Mouse (Mus musculus): Measurements from ENCODE around the gene Lrrc4b.

The Lrrc4b gene

GRCm38 (mm10) chr7:44444886-44445527 is 16.2 kb downstream of the Lrrc4b start:
- ChIA-PET CTCF (interaction anchor here in 3 of 4 experiments (0.6 to 1.4 kb wide), 4 partner anchors 15 to 84 kb away, joined by 3 to 8 read pairs (median 4); no protein-coding TSS in a partner anchor), POLR2A (interaction anchor here in 2 of 4 experiments (1.2 to 1.4 kb wide), 4 partner anchors 9 to 40 kb away, joined by 3 to 4 read pairs (median 4); partner anchors contain the start of genes Josd2 (in 1 of the 2) and Lrrc4b (in 1 of the 2))

GRCm38 (mm10) chr7:44445528-44445923 is 16.7 kb downstream of the Lrrc4b start:
- CTCF ChIA-PET, result interaction anchor here in 3 of 4 experiments (0.6 to 1.4 kb wide), 6 partner anchors 16 to 179 kb away, joined by 3 to 8 read pairs (median 4); no protein-coding TSS in a partner anchor

GRCm38 (mm10) chr7:44446070-44446855 is 17.4 kb downstream of the Lrrc4b start:
- POLR2A ChIA-PET, result interaction anchor here in 2 of 4 experiments (0.5 to 1.4 kb wide), 6 partner anchors 10 to 170 kb away, joined by 3 to 5 read pairs (median 4); partner anchors contain the start of gene Lrrc4b (in 1 of the 2)

More at GRCm38 (mm10) chr7:44445528-44445923, 16.7 kb downstream of the Lrrc4b start:
- POLR2A ChIA-PET, result interaction anchor here in 3 of 4 experiments (0.5 to 1.4 kb wide), 7 partner anchors 9 to 169 kb away, joined by 3 to 5 read pairs (median 4); partner anchors contain the start of genes Josd2 (in 1 of the 3) and Lrrc4b (in 1 of the 3)

GRCm38 (mm10) chr7:44453256-44453655 is 24.4 kb downstream of the Lrrc4b start:
- ChIA-PET CTCF (no interaction called here), POLR2A (interaction anchor here in 2 of 4 experiments (0.7 to 1.1 kb wide), 3 partner anchors 39 to 93 kb away, joined by 3 to 10 read pairs (median 3); no protein-coding TSS in a partner anchor)

More at GRCm38 (mm10) chr7:44446070-44446855, 17.4 kb downstream of the Lrrc4b start:
- CTCF ChIA-PET, result interaction anchor here in 3 of 4 experiments (0.6 to 1.4 kb wide), 6 partner anchors 16 to 1707 kb away, joined by 3 to 8 read pairs (median 4); no protein-coding TSS in a partner anchor

- ChIA-PET CTCF (no interaction called here), POLR2A (no interaction called here)
Observed at GRCm38 (mm10) chr7:44456302-44456701, 27.5 kb downstream of the Lrrc4b start.

- CTCF ChIA-PET, result interaction anchor here in 3 of 4 experiments (0.6 to 1.7 kb wide), 5 partner anchors 25 to 356 kb away, joined by 3 to 10 read pairs (median 4); partner anchors contain the start of gene Nup62 (in 1 of the 3)
- POLR2A ChIA-PET, result interaction anchor here in 2 of 4 experiments (1.1 to 1.5 kb wide), 3 partner anchors 11 to 37 kb away, joined by 3 read pairs; partner anchors contain the start of genes Emc10 (in 1 of the 2) and Fam71e1 (in 1 of the 2)
Observed at GRCm38 (mm10) chr7:44460067-44460466, 31.2 kb downstream of the Lrrc4b start.

GRCm38 (mm10) chr7:44460767-44461502 is 32.1 kb downstream of the Lrrc4b start:
- POLR2A ChIA-PET, result interaction anchor here in 3 of 4 experiments (0.6 to 1.5 kb wide), 7 partner anchors 12 to 201 kb away, joined by 3 to 5 read pairs (median 3); partner anchors contain the start of genes Emc10 (in 1 of the 3) and Fam71e1 (in 1 of the 3)
- CTCF ChIA-PET, result interaction anchor here in 3 of 4 experiments (0.5 to 1.7 kb wide), 7 partner anchors 24 to 994 kb away, joined by 3 to 5 read pairs (median 4); no protein-coding TSS in a partner anchor

- POLR2A ChIA-PET, result interaction anchor here in 3 of 4 experiments (0.6 to 1.4 kb wide), 5 partner anchors 78 to 202 kb away, joined by 3 to 5 read pairs (median 3); partner anchors contain the start of gene Syt3 (in 1 of the 3)
- CTCF ChIA-PET, result interaction anchor here in 3 of 4 experiments (0.6 to 0.9 kb wide), 4 partner anchors 23 to 164 kb away, joined by 3 read pairs; no protein-coding TSS in a partner anchor
Observed at GRCm38 (mm10) chr7:44461503-44462217, 32.8 kb downstream of the Lrrc4b start.

GRCm38 (mm10) chr7:44462218-44463055 is 33.6 kb downstream of the Lrrc4b start:
- CTCF ChIA-PET, result interaction anchor here (0.6 to 1.1 kb wide), 6 partner anchors 23 to 204 kb away, joined by 3 to 4 read pairs (median 3); no protein-coding TSS in a partner anchor
- POLR2A ChIA-PET, result interaction anchor here in 3 of 4 experiments (0.6 to 1.5 kb wide), 15 partner anchors 9 to 1282 kb away, joined by 3 to 7 read pairs (median 3); partner anchors contain the start of genes Emc10 (in 2 of the 3), Fam71e1 (in 2 of the 3) and Syt3 (in 1 of the 3)

- CTCF ChIA-PET, result interaction anchor here in 3 of 4 experiments (0.6 to 1.1 kb wide), 8 partner anchors 17 to 204 kb away, joined by 3 to 12 read pairs (median 4); no protein-coding TSS in a partner anchor
Observed at GRCm38 (mm10) chr7:44463056-44463425, 34.2 kb downstream of the Lrrc4b start.

GRCm38 (mm10) chr7:44463556-44464225 is 34.9 kb downstream of the Lrrc4b start:
- ChIA-PET CTCF (interaction anchor here in 3 of 4 experiments (0.6 to 1.1 kb wide), 7 partner anchors 18 to 201 kb away, joined by 3 to 12 read pairs (median 3); no protein-coding TSS in a partner anchor), POLR2A (interaction anchor here (0.5 to 1.5 kb wide), 17 partner anchors 8 to 1281 kb away, joined by 3 to 7 read pairs (median 3); partner anchors contain the start of genes Emc10 (in 2 of the 4) and Fam71e1 (in 2 of the 4))

More at GRCm38 (mm10) chr7:44463056-44463425, 34.2 kb downstream of the Lrrc4b start:
- POLR2A ChIA-PET, result interaction anchor here (0.6 to 1.5 kb wide), 18 partner anchors 8 to 1282 kb away, joined by 3 to 7 read pairs (median 3); partner anchors contain the start of genes Emc10 (in 2 of the 4) and Fam71e1 (in 2 of the 4)

GRCm38 (mm10) chr7:44464511-44464910 is 35.7 kb downstream of the Lrrc4b start:
- POLR2A ChIA-PET, result interaction anchor here in 2 of 4 experiments (0.5 to 0.7 kb wide), 4 partner anchors 32 to 588 kb away, joined by 3 to 4 read pairs (median 3); no protein-coding TSS in a partner anchor
- CTCF ChIA-PET, result no interaction called here

- POLR2A ChIA-PET, result interaction anchor here in 1 of 4 experiments (0.7 kb wide), 2 partner anchors 34 to 191 kb away, joined by 3 read pairs; no protein-coding TSS in a partner anchor
Observed at GRCm38 (mm10) chr7:44465111-44465510, 36.3 kb downstream of the Lrrc4b start, which contains the start of gene Aspdh. Aspdh (plus strand) TSS chr7:44465391.

GRCm38 (mm10) chr7:44466006-44466887 is 37.4 kb downstream of the Lrrc4b start:
- ChIA-PET CTCF (no interaction called here), POLR2A (interaction anchor here in 3 of 4 experiments (0.6 to 4.1 kb wide), 11 partner anchors 20 to 794 kb away, joined by 3 to 52 read pairs (median 4); partner anchors contain the start of genes Emc10 (in 3 of the 3), Fam71e1 (in 3 of the 3) and Ctu1 (in 1 of the 3))

More at GRCm38 (mm10) chr7:44465111-44465510, 36.3 kb downstream of the Lrrc4b start, which contains the start of gene Aspdh:
- CTCF ChIA-PET, result no interaction called here

All from embryonic stem cell, embryonic (primary cell).